Mouse (Mus musculus): ENCODE measurements at regions not wholly inside any gene's neighbourhood (a gene's known extent, or its start where the extent isn't known, plus 50 kb on each side); places are given as distances from the start of the nearest gene placed in this dataset.

GRCm38 (mm10) chr19:14347026-14347425 is 250.8 kb downstream of the Tle4 start:
- no peak for DNase-seq

- DNase-seq, result no peak
Measured at GRCm38 (mm10) chr19:14347429-14347828, 250.4 kb downstream of the Tle4 start.

- DNase-seq, result no peak
Measured at GRCm38 (mm10) chr19:14349753-14350152, 248.1 kb downstream of the Tle4 start.

GRCm38 (mm10) chr19:14351728-14352340 is 246.0 kb downstream of the Tle4 start:
- no peak for DNase-seq

GRCm38 (mm10) chr19:14352551-14352950 is 245.3 kb downstream of the Tle4 start:
- DNase-seq, result no peak

- no peak for DNase-seq
Measured at GRCm38 (mm10) chr19:14353151-14353550, 244.7 kb downstream of the Tle4 start.

GRCm38 (mm10) chr19:14355128-14355527 is 242.7 kb downstream of the Tle4 start:
- no peak for DNase-seq

- DNase-seq, result no peak
Measured at GRCm38 (mm10) chr19:14355946-14356345, 241.9 kb downstream of the Tle4 start.

GRCm38 (mm10) chr19:14360611-14361010 is 237.2 kb downstream of the Tle4 start:
- no peak for DNase-seq

GRCm38 (mm10) chr19:14369098-14369604 is 228.7 kb downstream of the Tle4 start:
- no peak for DNase-seq

GRCm38 (mm10) chr19:14371360-14371759 is 226.5 kb downstream of the Tle4 start:
- no peak for DNase-seq

- DNase-seq, result no peak
Measured at GRCm38 (mm10) chr19:14373996-14374395, 223.9 kb downstream of the Tle4 start.

- DNase-seq, result no peak
Measured at GRCm38 (mm10) chr19:14380898-14381297, 217.0 kb downstream of the Tle4 start.

- peak in 1 of 2 experiments; percentile 11 for DNase-seq
Measured at GRCm38 (mm10) chr19:14387796-14388195, 210.1 kb downstream of the Tle4 start.

- peak; percentile 9 to 45 for DNase-seq
Measured at GRCm38 (mm10) chr19:14388539-14388938, 209.3 kb downstream of the Tle4 start.

- DNase-seq, result no peak
Measured at GRCm38 (mm10) chr19:14389881-14390837, 207.7 kb downstream of the Tle4 start.

GRCm38 (mm10) chr19:14390914-14391313 is 206.9 kb downstream of the Tle4 start:
- no peak for DNase-seq

Measured in spleen, adult 18-20 months (tissue).